Mouse (Mus musculus): ENCODE results near the gene Ubfd1. TPM values are rescaled to one million over a fixed set of nuclear protein-coding genes. Genes with fewer than 3 reads are reported as not detected.

The Ubfd1 gene
- polyA plus RNA-seq, 1 experiment from 2014 or later, result 78.6 TPM

DNA sequence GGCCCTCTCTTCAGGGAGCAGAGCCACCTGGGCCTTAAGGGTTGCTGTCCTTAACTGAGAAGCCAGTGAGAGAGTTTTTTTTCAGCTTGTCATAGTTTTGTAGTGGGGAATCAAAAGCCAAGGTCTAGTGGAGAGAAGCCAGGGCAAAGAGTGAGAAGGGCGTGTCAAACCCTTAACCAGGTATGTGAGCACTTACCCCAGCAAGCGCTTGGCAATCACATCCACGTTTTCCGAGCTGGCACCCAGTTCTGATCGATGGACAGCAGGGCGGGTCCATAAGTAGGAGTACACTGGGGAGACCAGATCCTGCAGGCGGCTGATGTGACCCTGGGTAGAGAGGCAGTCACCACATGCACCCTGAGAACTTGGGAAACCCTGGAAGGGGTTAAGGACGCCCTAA is 22.9 kb upstream of the Ubfd1 start:
- Histone ChIP-seq H3K9me3 (ENCODE audit: control insufficient read depth, low read length) (no peaks in the 10 kb centered on the region), H3K4me2 (ENCODE audit: low read length) (no peak overlapping the region), H3K9ac (ENCODE audit: low read length) (no peak overlapping the region), H3K4me1 (replicated peaks; ENCODE audit: control insufficient read depth, insufficient read depth, low read length) (no peaks in the 10 kb centered on the region), H3K27ac (ENCODE audit: low read depth) (no peak overlapping the region), H3K27me3 (replicated peaks; ENCODE audit: control insufficient read depth, insufficient read depth, low read length) (no peaks in the 10 kb centered on the region), H3K4me3 (ENCODE audit: low read depth, low read length) (no peak overlapping the region), H3K36me3 (ENCODE audit: control insufficient read depth, insufficient read depth, low read length) (peaks cover 60% of the 10 kb centered on the region)
- ATAC-seq (replicated peaks; ENCODE audit: low FRiP score, low TSS enrichment, low read depth), result no peak
- WGBS, result 91% methylated on average over 8 of the region's 8 CpGs
- DNase-seq (ENCODE audit: low spot score), result no peak

DNA sequence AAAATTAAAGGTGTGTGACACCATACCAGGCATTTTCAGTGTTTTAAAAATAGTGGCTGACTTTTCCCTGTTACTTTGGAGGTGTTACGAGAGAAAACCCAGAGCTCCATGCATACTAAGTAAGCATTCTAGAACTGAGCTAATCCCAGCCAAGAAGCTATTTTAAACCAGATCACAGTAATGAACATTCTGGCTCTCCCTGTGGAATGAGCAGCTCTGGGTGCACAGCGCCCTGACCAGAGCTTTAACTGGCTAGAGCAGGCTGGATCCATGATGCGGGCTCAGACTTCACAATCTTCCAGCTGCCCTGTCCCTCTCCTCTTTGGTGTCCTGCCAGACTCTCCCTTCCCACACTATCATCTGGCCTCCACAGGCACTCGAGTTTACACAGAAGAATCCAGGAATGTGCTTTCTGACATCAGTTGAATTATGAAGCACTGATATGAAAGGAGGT is 21.8 kb upstream of the Ubfd1 start:
- no peak overlapping the region; the same call in 1 of the 2 replicates for H3K27ac ChIP-seq (ENCODE audit: low read depth)
- ATAC-seq (replicated peaks; ENCODE audit: low FRiP score, low TSS enrichment, low read depth) (0 out of 2 replicates have a peak, but pooled peaks have one; percentile 57), DNase-seq (ENCODE audit: low spot score) (no peak)
- no peaks in the 10 kb centered on the region for H3K9me3 ChIP-seq (ENCODE audit: control insufficient read depth, low read length)
- no peak overlapping the region for H3K4me2 ChIP-seq (ENCODE audit: low read length)
- H3K4me3 ChIP-seq (ENCODE audit: low read depth, low read length), result no peak overlapping the region
- WGBS, result 61% methylated on average over 4 of the region's 4 CpGs
- peaks cover 52% of the 10 kb centered on the region for H3K36me3 ChIP-seq (ENCODE audit: control insufficient read depth, insufficient read depth, low read length)
- H3K9ac ChIP-seq (ENCODE audit: low read length), result no peak overlapping the region
- H3K27me3 ChIP-seq (replicated peaks; ENCODE audit: control insufficient read depth, insufficient read depth, low read length), result no peaks in the 10 kb centered on the region
- H3K4me1 ChIP-seq (replicated peaks; ENCODE audit: control insufficient read depth, insufficient read depth, low read length), result no peaks in the 10 kb centered on the region

DNA sequence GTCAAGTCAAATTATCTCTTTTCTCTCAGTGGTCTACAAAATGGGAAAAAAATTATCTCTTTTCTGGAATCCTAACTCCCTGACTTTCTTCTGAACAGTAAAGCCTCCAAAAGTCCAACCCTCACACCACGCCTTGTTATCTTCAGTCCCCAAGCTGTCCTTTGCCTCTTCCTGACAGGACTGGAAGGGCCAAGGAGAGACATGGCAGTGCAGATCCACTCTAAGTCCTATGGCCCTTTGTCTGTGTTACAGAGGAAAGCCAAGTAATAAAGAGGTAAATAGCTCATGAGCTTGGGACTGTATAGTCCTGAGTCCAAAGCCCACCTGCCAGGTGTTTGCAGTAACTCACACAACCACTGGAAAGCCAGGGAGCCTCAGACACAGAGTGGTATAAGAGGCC is 21.3 kb upstream of the Ubfd1 start:
- Histone ChIP-seq H3K27ac (ENCODE audit: low read depth) (0 out of 2 replicates have a peak overlapping the region, but pooled peaks have one; percentile 16), H3K36me3 (ENCODE audit: control insufficient read depth, insufficient read depth, low read length) (peaks cover 52% of the 10 kb centered on the region)
- WGBS, result 73% methylated on average over 1 of the region's 1 CpGs

DNA sequence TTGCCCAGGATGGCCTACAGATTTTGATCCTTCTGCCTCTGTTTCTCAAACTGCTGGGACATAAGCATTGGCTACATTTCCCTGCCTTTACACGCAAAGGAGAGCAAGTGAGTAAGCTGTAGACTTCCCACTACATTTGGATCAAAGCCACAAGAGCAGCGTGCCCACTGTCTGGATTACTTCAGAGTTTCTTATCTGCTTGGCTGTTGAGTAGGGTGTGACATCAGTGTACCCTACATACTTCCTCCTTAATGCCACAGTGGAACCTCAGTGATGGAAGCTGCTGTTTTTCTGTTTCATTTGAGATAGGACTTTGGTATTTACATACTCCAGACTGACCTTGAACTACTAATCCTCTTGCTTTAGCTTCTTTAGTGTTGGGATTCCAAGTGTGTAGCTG is 20.2 kb upstream of the Ubfd1 start:
- WGBS, result 70% methylated on average over 2 of the region's 2 CpGs
- H3K27me3 ChIP-seq (replicated peaks; ENCODE audit: control insufficient read depth, insufficient read depth, low read length), result no peaks in the 10 kb centered on the region
- H3K4me1 ChIP-seq (replicated peaks; ENCODE audit: control insufficient read depth, insufficient read depth, low read length), result no peaks in the 10 kb centered on the region
- H3K36me3 ChIP-seq (ENCODE audit: control insufficient read depth, insufficient read depth, low read length), result peaks cover 51% of the 10 kb centered on the region
- H3K4me3 ChIP-seq (ENCODE audit: low read depth, low read length), result no peak overlapping the region
- no peak overlapping the region for H3K9ac ChIP-seq (ENCODE audit: low read length)
- H3K4me2 ChIP-seq (ENCODE audit: low read length), result no peak overlapping the region
- DNase-seq (ENCODE audit: low spot score) (no peak), ATAC-seq (replicated peaks; ENCODE audit: low FRiP score, low TSS enrichment, low read depth) (no peak)
- H3K9me3 ChIP-seq (ENCODE audit: control insufficient read depth, low read length), result no peaks in the 10 kb centered on the region
- H3K27ac ChIP-seq (ENCODE audit: low read depth), result 0 out of 2 replicates have a peak overlapping the region, but pooled peaks have one; percentile 47

More for the DNA sequence above, 21.3 kb upstream of the Ubfd1 start:
- Histone ChIP-seq H3K9ac (ENCODE audit: low read length) (no peak overlapping the region), H3K4me3 (ENCODE audit: low read depth, low read length) (no peak overlapping the region), H3K27me3 (replicated peaks; ENCODE audit: control insufficient read depth, insufficient read depth, low read length) (no peaks in the 10 kb centered on the region), H3K4me2 (ENCODE audit: low read length) (no peak overlapping the region), H3K4me1 (replicated peaks; ENCODE audit: control insufficient read depth, insufficient read depth, low read length) (no peaks in the 10 kb centered on the region), H3K9me3 (ENCODE audit: control insufficient read depth, low read length) (no peaks in the 10 kb centered on the region)
- ATAC-seq (replicated peaks; ENCODE audit: low FRiP score, low TSS enrichment, low read depth), result no peak
- DNase-seq (ENCODE audit: low spot score), result no peak

DNA sequence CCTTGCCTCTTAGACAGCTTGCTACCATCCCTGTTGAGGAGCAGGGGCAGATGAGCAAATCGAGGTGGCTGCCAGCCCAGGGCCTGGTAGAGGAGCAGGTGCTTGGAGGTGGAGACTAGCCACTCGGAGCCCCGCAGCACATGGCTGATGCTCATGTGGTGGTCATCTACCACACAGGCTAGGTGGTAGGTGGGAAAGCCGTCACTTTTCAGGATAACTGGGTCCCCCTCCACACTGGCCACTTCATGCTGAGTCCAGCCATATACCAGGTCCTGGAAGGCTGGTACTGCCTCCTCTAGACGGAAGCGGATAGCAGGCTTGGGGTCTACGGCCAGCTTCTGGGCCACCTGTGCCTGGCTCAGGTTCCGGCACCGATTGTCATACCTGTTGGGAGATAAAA is 18.8 kb upstream of the Ubfd1 start:
- 94% methylated on average over 9 of the region's 9 CpGs for WGBS
- ATAC-seq (replicated peaks; ENCODE audit: low FRiP score, low TSS enrichment, low read depth) (no peak), DNase-seq (ENCODE audit: low spot score) (no peak)
- Histone ChIP-seq H3K4me1 (replicated peaks; ENCODE audit: control insufficient read depth, insufficient read depth, low read length) (no peaks in the 10 kb centered on the region), H3K9ac (ENCODE audit: low read length) (no peak overlapping the region), H3K9me3 (ENCODE audit: control insufficient read depth, low read length) (no peaks in the 10 kb centered on the region), H3K27me3 (replicated peaks; ENCODE audit: control insufficient read depth, insufficient read depth, low read length) (no peaks in the 10 kb centered on the region), H3K4me2 (ENCODE audit: low read length) (no peak overlapping the region), H3K36me3 (ENCODE audit: control insufficient read depth, insufficient read depth, low read length) (peaks cover 45% of the 10 kb centered on the region), H3K27ac (ENCODE audit: low read depth) (no peak overlapping the region), H3K4me3 (ENCODE audit: low read depth, low read length) (no peak overlapping the region)

DNA sequence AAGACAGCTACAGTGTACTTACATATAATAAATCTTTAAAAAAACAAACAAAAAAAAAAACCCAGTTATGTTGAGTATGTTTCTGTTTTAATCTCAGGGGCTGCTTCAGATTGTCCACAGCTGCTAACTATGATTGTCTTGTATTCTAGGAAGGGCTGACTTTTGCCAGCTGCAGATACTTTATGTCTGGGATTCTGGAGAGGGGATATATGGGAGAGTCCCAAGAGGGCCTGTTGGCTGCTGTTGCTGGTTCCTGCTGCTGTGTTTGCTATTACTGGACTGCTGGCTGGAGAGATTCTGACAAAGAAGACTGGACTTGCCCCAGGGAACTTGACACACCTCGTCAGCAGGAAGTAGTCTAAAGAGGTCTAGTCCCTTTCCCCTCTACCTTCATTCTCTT is 16.1 kb upstream of the Ubfd1 start:
- Histone ChIP-seq H3K4me3 (ENCODE audit: low read depth, low read length) (no peak overlapping the region), H3K27me3 (replicated peaks; ENCODE audit: control insufficient read depth, insufficient read depth, low read length) (no peaks in the 10 kb centered on the region), H3K27ac (ENCODE audit: low read depth) (no peak overlapping the region), H3K4me2 (ENCODE audit: low read length) (no peak overlapping the region), H3K36me3 (ENCODE audit: control insufficient read depth, insufficient read depth, low read length) (peaks cover 61% of the 10 kb centered on the region), H3K9me3 (ENCODE audit: control insufficient read depth, low read length) (no peaks in the 10 kb centered on the region), H3K9ac (ENCODE audit: low read length) (no peak overlapping the region), H3K4me1 (replicated peaks; ENCODE audit: control insufficient read depth, insufficient read depth, low read length) (no peaks in the 10 kb centered on the region)
- 84% methylated on average over 1 of the region's 1 CpGs for WGBS
- ATAC-seq (replicated peaks; ENCODE audit: low FRiP score, low TSS enrichment, low read depth) (no peak), DNase-seq (ENCODE audit: low spot score) (no peak)

DNA sequence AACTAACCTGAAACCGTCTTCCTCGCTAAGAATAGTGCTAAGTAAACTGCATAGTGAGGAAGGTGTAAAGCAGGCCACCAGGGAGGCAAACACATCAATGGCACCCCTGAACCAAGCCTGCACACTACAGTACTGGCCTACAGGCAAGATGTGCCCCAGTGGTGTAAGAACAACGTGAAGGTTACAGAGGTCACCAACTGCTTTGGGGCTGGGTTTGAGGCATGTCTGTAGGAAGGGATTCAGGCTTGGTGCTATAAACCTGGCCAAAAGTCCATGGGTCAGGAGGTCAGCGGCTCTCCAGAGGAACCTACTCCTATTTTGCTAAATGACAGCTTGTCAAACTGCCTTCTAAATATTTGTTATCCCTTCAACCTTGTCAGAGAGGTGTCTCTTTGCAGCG is 10.3 kb upstream of the Ubfd1 start:
- Histone ChIP-seq H3K4me1 (replicated peaks; ENCODE audit: control insufficient read depth, insufficient read depth, low read length) (no peaks in the 10 kb centered on the region), H3K36me3 (ENCODE audit: control insufficient read depth, insufficient read depth, low read length) (peaks cover 56% of the 10 kb centered on the region), H3K9me3 (ENCODE audit: control insufficient read depth, low read length) (no peaks in the 10 kb centered on the region), H3K27ac (ENCODE audit: low read depth) (no peak overlapping the region), H3K27me3 (replicated peaks; ENCODE audit: control insufficient read depth, insufficient read depth, low read length) (no peaks in the 10 kb centered on the region), H3K4me3 (ENCODE audit: low read depth, low read length) (no peak overlapping the region), H3K9ac (ENCODE audit: low read length) (no peak overlapping the region), H3K4me2 (ENCODE audit: low read length) (no peak overlapping the region)
- DNase-seq (ENCODE audit: low spot score) (no peak), ATAC-seq (replicated peaks; ENCODE audit: low FRiP score, low TSS enrichment, low read depth) (no peak)
- 83% methylated on average over 5 of the region's 5 CpGs for WGBS

DNA sequence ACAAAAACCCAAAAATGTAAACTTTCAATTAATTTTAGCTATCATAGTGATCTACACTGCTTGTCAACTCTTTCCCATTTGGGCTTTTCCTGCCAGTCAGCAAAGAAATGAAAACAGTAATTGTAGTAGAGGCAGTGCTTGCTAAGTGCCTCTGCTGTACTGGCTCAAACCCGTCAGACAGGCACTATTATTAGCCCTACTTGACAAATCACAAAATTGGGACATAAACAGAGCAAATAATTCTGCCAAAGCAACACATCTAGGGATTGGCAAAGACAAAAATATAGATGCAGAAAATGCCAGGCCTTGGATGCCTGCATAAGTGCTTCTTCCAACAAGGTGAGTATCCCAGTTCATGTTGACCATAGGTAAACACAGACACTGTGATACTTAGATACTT is 1.3 kb upstream of the Ubfd1 start:
- WGBS, result 54% methylated on average over 1 of the region's 1 CpGs
- H3K4me1 ChIP-seq (replicated peaks; ENCODE audit: control insufficient read depth, insufficient read depth, low read length), result peaks cover 25% of the 10 kb centered on the region
- ATAC-seq (replicated peaks; ENCODE audit: low FRiP score, low TSS enrichment, low read depth) (no peak), DNase-seq (ENCODE audit: low spot score) (no peak)
- H3K27me3 ChIP-seq (replicated peaks; ENCODE audit: control insufficient read depth, insufficient read depth, low read length), result no peaks in the 10 kb centered on the region
- peaks cover 35% of the 10 kb centered on the region for H3K36me3 ChIP-seq (ENCODE audit: control insufficient read depth, insufficient read depth, low read length)
- no peak overlapping the region for H3K9ac ChIP-seq (ENCODE audit: low read length)
- H3K9me3 ChIP-seq (ENCODE audit: control insufficient read depth, low read length), result no peaks in the 10 kb centered on the region
- no peak overlapping the region for H3K27ac ChIP-seq (ENCODE audit: low read depth)
- H3K4me3 ChIP-seq (ENCODE audit: low read depth, low read length), result peak overlapping the region; percentile 97; the same call in 1 of the 2 replicates
- H3K4me2 ChIP-seq (ENCODE audit: low read length), result peak overlapping the region; percentile 53

DNA sequence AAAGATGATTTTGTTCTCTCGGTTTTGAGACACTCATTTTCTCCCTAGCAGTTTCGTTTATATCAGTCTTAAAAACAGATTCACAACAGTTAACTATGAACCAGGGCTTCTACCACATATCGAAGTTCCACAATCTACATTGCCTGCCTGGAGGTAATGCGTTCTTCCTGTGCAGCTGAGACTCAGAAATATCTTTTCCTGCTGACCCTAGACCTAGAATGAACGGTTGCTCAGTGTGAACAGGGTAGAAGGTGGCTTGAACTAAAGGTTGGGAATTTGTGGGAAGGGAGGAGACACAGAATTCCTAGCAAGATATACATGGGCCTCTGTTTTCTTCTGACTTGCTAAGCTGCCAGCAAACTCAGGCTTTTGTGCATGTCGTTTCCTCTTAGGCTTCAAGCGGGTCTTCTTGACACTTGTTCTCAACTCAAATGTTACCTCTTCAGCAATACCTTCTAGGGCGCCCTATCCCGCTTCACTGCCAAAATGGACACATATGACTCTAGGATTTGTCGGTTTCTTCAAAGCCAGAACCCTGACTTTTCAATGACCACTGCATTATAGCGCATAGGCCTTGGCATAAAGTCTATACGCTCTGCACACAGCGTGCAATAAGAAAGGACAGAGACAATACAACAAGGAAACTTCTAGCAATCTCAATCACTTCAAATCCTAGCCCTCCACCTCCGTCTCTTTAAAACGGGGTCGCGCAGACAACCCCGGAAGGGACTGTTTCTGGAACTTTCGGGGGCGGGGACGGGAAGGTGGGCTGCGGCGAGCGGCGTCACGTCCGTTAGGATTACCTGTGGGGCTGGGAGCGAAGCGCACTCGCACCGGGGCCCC is 652 bp upstream of the Ubfd1 start:
- Histone ChIP-seq H3K9ac (ENCODE audit: low read length) (peak overlapping the region; percentile 96), H3K36me3 (ENCODE audit: control insufficient read depth, insufficient read depth, low read length) (peaks cover 38% of the 10 kb centered on the region), H3K9me3 (ENCODE audit: control insufficient read depth, low read length) (no peaks in the 10 kb centered on the region), H3K27ac (ENCODE audit: low read depth) (peak overlapping the region; percentile 93), H3K4me2 (ENCODE audit: low read length) (peak overlapping the region; percentile 53), H3K4me1 (replicated peaks; ENCODE audit: control insufficient read depth, insufficient read depth, low read length) (peaks cover 25% of the 10 kb centered on the region), H3K4me3 (ENCODE audit: low read depth, low read length) (peak overlapping the region; percentile 97), H3K27me3 (replicated peaks; ENCODE audit: control insufficient read depth, insufficient read depth, low read length) (no peaks in the 10 kb centered on the region)
- peak; percentile 69; the same call in 1 of the 2 replicates for ATAC-seq (replicated peaks; ENCODE audit: low FRiP score, low TSS enrichment, low read depth)
- WGBS, result 15% methylated on average over 31 of the region's 31 CpGs
- peak; percentile 58 for DNase-seq (ENCODE audit: low spot score)

Data from intestine, embryonic 14.5 days (tissue).